Comparison of ENCODE assay signal across 8 mouse cellular contexts in the genomic region with DNA sequence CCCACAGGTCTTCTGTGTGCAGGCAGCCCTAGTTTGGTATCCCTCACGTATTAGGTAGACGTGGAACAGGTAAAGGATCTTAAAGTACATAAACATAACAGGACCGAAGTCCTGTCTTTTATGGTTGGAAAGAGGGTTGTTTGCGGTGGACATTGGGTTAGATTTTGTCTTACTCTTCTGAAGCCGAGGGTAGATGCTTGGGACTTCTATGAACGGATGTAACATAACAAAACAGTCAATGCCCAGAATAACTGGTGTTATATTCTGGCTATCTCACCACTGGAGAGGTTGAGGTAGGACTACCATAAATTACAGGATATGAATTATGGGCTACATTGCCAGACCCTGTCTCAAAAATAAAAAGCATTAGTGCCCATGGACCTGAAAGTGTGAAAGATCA. TPM values are rescaled to one million over a fixed set of nuclear protein-coding genes. Genes with fewer than 3 reads are reported as not detected.
A peak's percentile ranks its signal among the peaks of the same experiment; 100 is the strongest.
DNase-seq lines count a peak whose midpoint lies in the region; ATAC-seq and TF ChIP-seq lines count a peak whose summit lies in the region.

A gene (minus strand): TSS at position 101 of the 400 bp plus-strand sequence.

- peaks cover 32% of the 10 kb centered on the region for H3K36me3 ChIP-seq in kidney, embryonic 16.5 days (ENCODE audit: insufficient read depth, low read length)
- H3K36me3 ChIP-seq in intestine, postnatal 0 days (ENCODE audit: control insufficient read depth, insufficient read depth) = peaks cover 34% of the 10 kb centered on the region
- peaks cover 15% of the 10 kb centered on the region; the same call in 1 of the 2 replicates for H3K36me3 ChIP-seq in midbrain, embryonic 11.5 days (ENCODE audit: control insufficient read depth, insufficient read depth, low read length)

- WGBS in kidney, embryonic 16.5 days = 50% methylated on average over 6 of the region's 6 CpGs
- 38% methylated on average over 6 of the region's 6 CpGs for WGBS in intestine, postnatal 0 days
- 52% methylated on average over 6 of the region's 6 CpGs for WGBS in midbrain, embryonic 11.5 days

- no peaks in the 10 kb centered on the region for H3K27me3 ChIP-seq in kidney, embryonic 16.5 days (ENCODE audit: insufficient read depth, low read length)
- H3K27me3 ChIP-seq in intestine, postnatal 0 days (replicated peaks; ENCODE audit: control insufficient read depth, insufficient read depth, low read length) = no peaks in the 10 kb centered on the region
- H3K27me3 ChIP-seq in midbrain, embryonic 11.5 days (ENCODE audit: control insufficient read depth, insufficient read depth, low read length) = no peaks in the 10 kb centered on the region

- H3K27ac ChIP-seq in kidney, embryonic 16.5 days (ENCODE audit: low read length) = peak within 1 kb of the TSS; percentile 78
- peak within 1 kb of the TSS; percentile 69; the same call in 1 of the 2 replicates for H3K27ac ChIP-seq in intestine, postnatal 0 days (ENCODE audit: low read depth, low read length)
- 0 out of 2 replicates have a peak within 1 kb of the TSS, but pooled peaks have one; percentile 36 for H3K27ac ChIP-seq in midbrain, embryonic 11.5 days (ENCODE audit: low read depth, low read length)

- peak within 1 kb of the TSS; percentile 87 for H3K4me3 ChIP-seq in kidney, embryonic 16.5 days (ENCODE audit: low read length)
- peak within 1 kb of the TSS; percentile 80 for H3K4me3 ChIP-seq in intestine, postnatal 0 days (ENCODE audit: low read depth, low read length)
- H3K4me3 ChIP-seq in midbrain, embryonic 11.5 days (ENCODE audit: low read depth, low read length) = peak within 1 kb of the TSS; percentile 63

- no peaks in the 10 kb centered on the region for H3K9me3 ChIP-seq in kidney, embryonic 16.5 days (ENCODE audit: low read length)
- H3K9me3 ChIP-seq in intestine, postnatal 0 days (ENCODE audit: control insufficient read depth) = no peaks in the 10 kb centered on the region
- no peaks in the 10 kb centered on the region for H3K9me3 ChIP-seq in midbrain, embryonic 11.5 days (ENCODE audit: control insufficient read depth, low read length)

- TF ChIP-seq CTCF in intestine, postnatal 0 days (IDR thresholded peaks at IDR 0.05; ENCODE audit: low read depth) = no peak

- intact Hi-C loops in gastrocnemius, postnatal 36 days (cut with DNase I) = no loop called here

- no peak for DNase-seq in kidney, adult 9 months
- no peak for DNase-seq in adrenal gland, postnatal 4 days (ENCODE audit: low spot score in 2 of 2)
- no peak for DNase-seq in gastrocnemius, postnatal 36 days
- no peak for DNase-seq in midbrain, embryonic 11.5 days (ENCODE audit: low spot score, missing footprints)
- no peak for DNase-seq in embryo, embryonic 10 days (ENCODE audit: low spot score)
- DNase-seq in retina, embryonic 14.5 days (ENCODE audit: low spot score) = no peak

- H3K9ac ChIP-seq in kidney, embryonic 16.5 days (replicated peaks; ENCODE audit: low read length) = peak within 1 kb of the TSS; percentile 82
- H3K9ac ChIP-seq in intestine, postnatal 0 days (ENCODE audit: low read depth, low read length) = peak within 1 kb of the TSS; percentile 67
- H3K9ac ChIP-seq in midbrain, embryonic 11.5 days (ENCODE audit: low read length) = peak within 1 kb of the TSS; percentile 88

- H3K4me2 ChIP-seq in kidney, embryonic 16.5 days (replicated peaks; ENCODE audit: low read depth, low read length) = peak within 1 kb of the TSS; percentile 53
- peak within 1 kb of the TSS; percentile 73 for H3K4me2 ChIP-seq in intestine, postnatal 0 days (replicated peaks; ENCODE audit: low read depth)
- peak within 1 kb of the TSS; percentile 46 for H3K4me2 ChIP-seq in midbrain, embryonic 11.5 days

- peaks cover 7% of the 10 kb centered on the region for H3K4me1 ChIP-seq in kidney, embryonic 16.5 days (ENCODE audit: insufficient read depth, low read length)
- H3K4me1 ChIP-seq in intestine, postnatal 0 days (replicated peaks; ENCODE audit: control insufficient read depth, insufficient read depth, low read length) = no peaks in the 10 kb centered on the region
- H3K4me1 ChIP-seq in midbrain, embryonic 11.5 days (ENCODE audit: control insufficient read depth, insufficient read depth, low read length) = peaks cover 4% of the 10 kb centered on the region; the same call in 1 of the 2 replicates

- ATAC-seq in kidney, embryonic 16.5 days (ENCODE audit: low FRiP score, low TSS enrichment) = no peak
- ATAC-seq in intestine, postnatal 0 days = no peak
- ATAC-seq in midbrain, embryonic 11.5 days (ENCODE audit: low FRiP score) = no peak

RNA-seq across cellular contexts. Expression of the gene that starts here (rescaled TPM):
- 107 and 110 TPM in 2 replicates for polyA plus RNA-seq in kidney, embryonic 16.5 days (2015; fragmentation: Nextera tagmentation; extraction: Ambion mirVana)
- total RNA-seq in adrenal gland, postnatal 4 days (2021) = 10 to 100 TPM; 41.5 to 45.2 TPM
- 10 to 100 TPM; 34.5 to 39.6 TPM for total RNA-seq in gastrocnemius, postnatal 36 days (2021)
- polyA plus RNA-seq in intestine, postnatal 0 days (2015; fragmentation: Nextera tagmentation; extraction: Ambion mirVana) = 103 and 110 TPM in 2 replicates
- polyA plus RNA-seq in midbrain, embryonic 11.5 days (2014; fragmentation: Nextera tagmentation; extraction: Ambion mirVana) = 80.7 and 83.2 TPM in 2 replicates
